Mouse (Mus musculus) stomach, embryonic 16.5 days (tissue): ENCODE results near the gene Ubl3. TPM values are rescaled to one million over a fixed set of nuclear protein-coding genes. Genes with fewer than 3 reads are reported as not detected.

Experiments used
- ATAC-seq: fragments of 200-750 bp; cut with Nextera tagmentation; 2 replicates; pipeline ENCODE4 v1.8.0; 2017; ENCODE audit warnings: moderate number of reproducible peaks, moderate TSS enrichment; ENCODE audit not compliant: insufficient read depth, low FRiP score
- H3K27ac ChIP-seq: fragments of 300-500 bp; sonication (generic); 2 replicates; pipeline ENCODE4 v1.5.1; 2014; ENCODE audit warnings: low read length
- H3K27me3 ChIP-seq: fragments of 300-500 bp; sonication (generic); 2 replicates; pipeline ENCODE4 v1.6.1; 2014; ENCODE audit warnings: low read length, control low read depth, mixed read lengths; ENCODE audit not compliant: control insufficient read depth, insufficient read depth
- H3K36me3 ChIP-seq: fragments of 300-500 bp; sonication (generic); 2 replicates; pipeline ENCODE4 v1.6.1; 2014; ENCODE audit warnings: low read length; ENCODE audit not compliant: control insufficient read depth, insufficient read depth
- H3K4me1 ChIP-seq: fragments of 300-500 bp; sonication (generic); 2 replicates; pipeline ENCODE4 v1.6.1; 2014; ENCODE audit warnings: low read length, control low read depth, mixed read lengths; ENCODE audit not compliant: control insufficient read depth, insufficient read depth
- H3K4me2 ChIP-seq: fragments of 300-500 bp; sonication (generic); 2 replicates; pipeline ENCODE4 v1.6.1; 2014; ENCODE audit warnings: low read depth, low read length, mixed read lengths
- H3K4me3 ChIP-seq: fragments of 300-500 bp; sonication (generic); replicated peaks from 2 replicates; pipeline ENCODE4 v1.5.1; 2014; ENCODE audit warnings: mild to moderate bottlenecking, low read length
- H3K9ac ChIP-seq: fragments of 300-500 bp; sonication (generic); 2 replicates; pipeline ENCODE4 v1.6.1; 2014; ENCODE audit warnings: low read length
- H3K9me3 ChIP-seq: fragments of 300-500 bp; sonication (generic); replicated peaks from 2 replicates; pipeline ENCODE4 v1.6.1; 2016; ENCODE audit warnings: low read length, control low read depth; ENCODE audit not compliant: control insufficient read depth
- WGBS: fragments of 180-500 bp; shearing (Covaris S2); extraction: QIAGEN DNeasy Blood & Tissue Kit; methylation state at CpG from one replicate; pipeline ENCODE4 v1.1.7; 2014; 5-methylcytosine and 5-hydroxymethylcytosine counted together
- polyA plus RNA-seq: library from polyadenylated mRNA; unstranded; fragments of >200 nt; fragmentation: Nextera tagmentation; extraction: Ambion mirVana; gene quantifications from 2 replicates; pipeline ENCODE4 v1.2.1, GENCODE M21; 2015

The Ubl3 gene
- polyA plus RNA-seq, 1 experiment from 2014 or later = 41.0 TPM

DNA sequence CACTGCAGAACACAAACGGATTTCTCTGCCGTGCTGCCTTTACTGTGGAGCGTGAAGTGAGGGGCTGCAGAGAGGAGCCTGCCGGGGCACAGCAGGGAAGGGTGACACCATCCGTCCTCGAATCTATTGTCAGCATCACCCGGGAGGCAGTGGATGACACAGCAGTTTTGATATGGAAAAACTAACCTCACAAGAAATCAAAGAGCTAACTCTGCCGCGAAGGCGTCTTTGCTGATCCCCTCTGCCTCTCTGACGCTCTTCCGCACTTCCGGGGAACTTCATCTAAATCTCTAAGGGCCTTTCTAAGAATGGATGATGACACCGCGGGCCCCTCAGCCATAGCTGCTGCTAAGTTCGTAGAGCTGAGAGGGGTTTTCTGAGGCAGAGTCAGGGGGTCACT, 2.1 kb upstream of the Ubl3 start:
- peak overlapping the region; percentile 60 for H3K9ac ChIP-seq
- H3K4me1 ChIP-seq = peaks cover 18% of the 10 kb centered on the region
- H3K9me3 ChIP-seq = no peaks in the 10 kb centered on the region
- WGBS = 11% methylated on average over 16 of the region's 16 CpGs
- H3K4me3 ChIP-seq = no peak overlapping the region
- peak overlapping the region; percentile 36 for H3K4me2 ChIP-seq
- no peak for ATAC-seq
- no peaks in the 10 kb centered on the region for H3K27me3 ChIP-seq
- no peak overlapping the region for H3K27ac ChIP-seq
- no peaks in the 10 kb centered on the region for H3K36me3 ChIP-seq

DNA sequence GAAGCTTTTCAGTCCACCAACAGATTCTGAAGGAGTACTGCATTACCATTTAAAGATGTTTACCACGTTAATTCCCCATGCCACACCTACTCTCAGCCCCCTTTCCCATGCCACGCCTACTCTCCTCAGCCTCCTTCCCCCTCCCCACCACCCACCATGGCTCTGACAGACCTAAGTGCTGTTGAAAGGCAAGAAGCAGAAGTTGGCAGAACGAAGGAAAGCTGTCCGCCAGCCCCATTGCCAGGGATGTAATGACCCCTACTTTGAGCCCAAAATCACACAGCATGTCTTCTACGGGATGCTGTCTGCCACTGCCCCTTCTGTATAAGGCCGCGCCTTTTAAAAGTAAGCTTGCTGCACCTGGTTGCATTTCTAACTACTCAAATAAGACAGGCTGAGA, 1.7 kb upstream of the Ubl3 start:
- H3K4me1 ChIP-seq = peaks cover 21% of the 10 kb centered on the region
- H3K36me3 ChIP-seq = no peaks in the 10 kb centered on the region
- no peak for ATAC-seq
- peak overlapping the region; percentile 60 for H3K9ac ChIP-seq
- no peaks in the 10 kb centered on the region for H3K27me3 ChIP-seq
- H3K4me3 ChIP-seq = no peak overlapping the region
- H3K9me3 ChIP-seq = no peaks in the 10 kb centered on the region
- peak overlapping the region; percentile 36; the same call in 1 of the 2 replicates for H3K4me2 ChIP-seq
- 36% methylated on average over 7 of the region's 7 CpGs for WGBS
- H3K27ac ChIP-seq = no peak overlapping the region

DNA sequence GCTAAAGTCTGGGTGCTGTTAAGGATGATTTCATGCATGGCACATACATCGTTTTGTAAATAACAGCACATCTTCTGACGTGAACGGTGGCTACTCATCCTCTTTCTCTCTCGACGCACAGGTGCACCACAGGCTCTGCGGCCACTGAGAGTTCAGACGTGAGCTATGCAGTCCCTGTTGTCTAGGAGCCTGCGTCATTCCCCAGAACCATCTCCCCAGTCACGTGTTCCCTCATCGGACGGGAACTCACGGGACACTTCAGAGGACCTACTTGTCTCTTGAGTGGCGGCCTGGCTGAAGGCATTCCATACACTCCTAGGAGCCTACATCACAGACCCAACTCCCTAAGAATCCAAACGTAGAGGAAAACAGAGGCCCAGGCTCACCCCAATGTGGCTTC, 1.1 kb upstream of the Ubl3 start:
- Histone ChIP-seq H3K4me3 (no peak overlapping the region), H3K4me1 (peaks cover 24% of the 10 kb centered on the region), H3K27ac (no peak overlapping the region), H3K9me3 (no peaks in the 10 kb centered on the region), H3K27me3 (no peaks in the 10 kb centered on the region), H3K9ac (no peak overlapping the region), H3K4me2 (no peak overlapping the region), H3K36me3 (no peaks in the 10 kb centered on the region)
- ATAC-seq = no peak
- WGBS = 54% methylated on average over 14 of the region's 14 CpGs

DNA sequence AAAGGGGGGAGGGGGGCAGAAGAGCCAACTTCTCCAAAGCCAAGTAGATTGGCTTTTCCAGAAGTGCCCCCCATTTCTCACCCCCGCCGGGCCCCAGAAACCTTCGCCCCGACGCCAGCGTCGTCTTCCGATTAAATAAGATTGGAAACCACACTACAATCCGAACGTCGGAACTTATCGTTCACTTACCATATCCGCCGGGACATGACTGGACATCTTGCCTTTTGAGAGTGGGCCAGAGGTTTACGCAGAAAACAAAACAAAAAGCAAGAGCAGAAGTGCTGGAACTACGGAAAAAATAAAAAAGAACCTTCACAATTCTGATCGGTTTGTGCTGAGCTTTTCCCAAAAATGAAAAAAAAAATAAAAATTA, 839 bp downstream of the Ubl3 start:
- Histone ChIP-seq H3K27ac (peak overlapping the region; percentile 95), H3K36me3 (no peaks in the 10 kb centered on the region), H3K9me3 (no peaks in the 10 kb centered on the region), H3K4me1 (peaks cover 39% of the 10 kb centered on the region), H3K4me3 (peak overlapping the region; percentile 81), H3K4me2 (peak overlapping the region; percentile 90), H3K27me3 (no peaks in the 10 kb centered on the region), H3K9ac (peak overlapping the region; percentile 89)
- no peak for ATAC-seq
- under 1% methylated on average over 17 of the region's 17 CpGs for WGBS

DNA sequence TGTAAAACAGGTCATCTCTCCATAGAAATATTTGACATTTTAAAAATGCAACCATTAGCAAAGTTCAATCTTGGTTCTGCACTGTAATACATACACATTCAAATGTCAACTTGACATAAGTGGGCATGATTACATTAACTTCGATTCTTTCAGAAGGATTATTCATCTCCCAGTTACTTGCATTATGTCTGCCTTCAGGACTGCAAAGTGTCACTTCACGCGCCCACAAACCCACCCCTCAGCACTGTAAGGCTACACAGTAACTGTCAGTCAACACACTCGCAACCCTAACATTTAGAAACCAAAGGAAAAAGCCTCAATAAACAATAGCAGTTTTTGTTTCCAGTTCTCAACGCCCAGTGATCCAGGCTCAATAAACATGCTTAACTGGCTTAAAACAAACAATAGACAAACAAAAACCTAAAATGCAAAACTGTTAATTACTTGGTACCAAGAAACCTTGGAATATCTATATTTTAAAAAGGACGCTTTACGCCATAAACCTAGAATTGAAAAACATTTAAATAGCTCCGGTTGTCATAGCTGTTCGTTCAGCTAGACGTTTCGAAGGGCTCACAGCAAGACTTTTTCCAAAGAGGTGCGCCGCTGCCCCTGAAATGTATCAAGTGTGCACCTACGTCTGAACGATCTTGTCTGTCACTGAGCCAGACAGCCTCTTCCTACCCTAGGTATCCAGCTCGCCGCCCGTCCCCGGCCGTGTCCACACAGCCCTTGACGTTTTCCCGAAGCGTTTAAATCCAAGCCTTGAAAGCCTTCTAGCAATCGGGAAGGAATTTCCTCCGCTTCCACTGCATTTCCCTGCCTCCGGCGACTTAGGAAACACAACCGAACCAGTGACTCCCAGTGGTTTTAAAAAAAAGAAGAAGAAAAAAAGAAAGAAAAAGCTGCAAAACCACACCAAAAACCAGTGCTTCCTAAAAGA, 1.5 kb downstream of the Ubl3 start:
- Histone ChIP-seq H3K36me3 (no peaks in the 10 kb centered on the region), H3K4me2 (peak overlapping the region; percentile 90), H3K27ac (peak overlapping the region; percentile 95), H3K4me3 (peak overlapping the region; percentile 81), H3K9me3 (no peaks in the 10 kb centered on the region), H3K4me1 (peaks cover 42% of the 10 kb centered on the region), H3K27me3 (no peaks in the 10 kb centered on the region), H3K9ac (peak overlapping the region; percentile 89)
- ATAC-seq = no peak
- WGBS = under 1% methylated on average over 28 of the region's 28 CpGs

DNA sequence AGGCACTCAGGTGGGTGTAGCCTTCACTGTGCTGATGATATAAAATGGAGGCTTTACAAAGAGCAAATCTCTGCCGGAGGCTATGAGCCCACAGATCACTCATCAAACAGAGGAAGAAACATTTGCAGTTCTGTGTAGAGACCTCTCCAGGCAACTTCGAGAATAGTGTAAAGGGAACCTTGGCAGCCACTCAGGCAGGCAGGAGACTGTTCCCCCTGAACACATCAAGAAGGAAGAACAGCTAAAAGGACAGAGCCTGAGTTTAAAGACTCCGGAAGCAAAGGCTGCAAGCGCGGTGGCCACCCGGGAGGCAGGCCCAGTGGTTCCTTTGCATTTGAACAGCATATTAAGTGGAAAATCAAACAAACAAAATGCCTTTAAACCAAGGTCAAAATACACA, 2.2 kb downstream of the Ubl3 start:
- no peak for ATAC-seq
- no peaks in the 10 kb centered on the region for H3K27me3 ChIP-seq
- H3K9ac ChIP-seq = peak overlapping the region; percentile 64
- H3K27ac ChIP-seq = 0 out of 2 replicates have a peak overlapping the region, but pooled peaks have one; percentile 41
- H3K4me2 ChIP-seq = peak overlapping the region; percentile 90
- H3K4me1 ChIP-seq = peaks cover 42% of the 10 kb centered on the region
- peak overlapping the region; percentile 81 for H3K4me3 ChIP-seq
- WGBS = 5% methylated on average over 6 of the region's 6 CpGs
- no peaks in the 10 kb centered on the region for H3K9me3 ChIP-seq
- no peaks in the 10 kb centered on the region for H3K36me3 ChIP-seq

DNA sequence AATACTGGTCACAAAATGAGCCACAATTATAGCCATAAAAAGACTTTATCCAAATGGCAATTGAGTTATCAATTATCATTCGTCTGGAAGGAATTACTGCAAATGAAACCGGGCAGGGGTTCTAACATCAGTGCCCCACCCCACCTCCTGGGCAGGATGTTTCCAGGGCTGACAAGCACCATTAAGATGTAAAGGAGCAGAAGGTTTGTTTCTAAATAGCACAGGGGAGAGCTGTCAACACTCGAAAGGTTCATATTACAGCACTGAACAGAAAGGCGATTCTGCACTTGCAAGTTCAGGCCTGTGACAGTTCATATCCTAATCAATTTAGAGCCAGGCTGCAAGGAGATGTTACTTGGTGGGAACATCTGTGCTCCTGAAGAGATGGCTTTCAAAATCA, 3.3 kb downstream of the Ubl3 start:
- no peak overlapping the region for H3K4me3 ChIP-seq
- H3K27ac ChIP-seq = no peak overlapping the region
- H3K9me3 ChIP-seq = no peaks in the 10 kb centered on the region
- H3K4me1 ChIP-seq = peaks cover 36% of the 10 kb centered on the region
- whole genome bisulfite sequencing = 43% methylated on average over 4 of the region's 4 CpGs
- H3K4me2 ChIP-seq = no peak overlapping the region
- H3K9ac ChIP-seq = no peak overlapping the region
- no peaks in the 10 kb centered on the region for H3K36me3 ChIP-seq
- ATAC-seq = no peak
- no peaks in the 10 kb centered on the region for H3K27me3 ChIP-seq

DNA sequence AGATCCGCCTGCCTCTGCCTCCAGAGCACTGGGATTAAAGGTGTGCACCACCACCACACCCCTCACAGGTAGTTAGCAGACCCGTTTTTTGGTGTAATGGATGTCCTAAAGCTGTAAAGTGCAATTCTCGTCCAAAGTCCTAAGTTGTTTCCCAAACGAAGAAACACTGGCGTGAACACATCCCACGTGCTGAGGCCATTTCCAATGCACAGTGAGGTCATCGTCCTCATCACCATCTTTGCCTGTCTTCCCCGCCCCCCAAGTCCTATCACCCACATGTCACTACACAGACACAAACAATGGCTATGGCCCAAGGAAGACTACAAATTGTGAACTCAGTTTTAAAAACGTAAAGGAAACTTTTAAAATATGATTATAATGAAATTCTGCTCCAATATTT, 4.0 kb downstream of the Ubl3 start:
- Histone ChIP-seq H3K4me1 (peaks cover 33% of the 10 kb centered on the region), H3K4me2 (no peak overlapping the region), H3K9me3 (no peaks in the 10 kb centered on the region), H3K36me3 (no peaks in the 10 kb centered on the region), H3K9ac (peak overlapping the region; percentile 33; the same call in 1 of the 2 replicates), H3K4me3 (no peak overlapping the region), H3K27ac (no peak overlapping the region), H3K27me3 (no peaks in the 10 kb centered on the region)
- ATAC-seq = no peak
- 73% methylated on average over 9 of the region's 9 CpGs for WGBS

DNA sequence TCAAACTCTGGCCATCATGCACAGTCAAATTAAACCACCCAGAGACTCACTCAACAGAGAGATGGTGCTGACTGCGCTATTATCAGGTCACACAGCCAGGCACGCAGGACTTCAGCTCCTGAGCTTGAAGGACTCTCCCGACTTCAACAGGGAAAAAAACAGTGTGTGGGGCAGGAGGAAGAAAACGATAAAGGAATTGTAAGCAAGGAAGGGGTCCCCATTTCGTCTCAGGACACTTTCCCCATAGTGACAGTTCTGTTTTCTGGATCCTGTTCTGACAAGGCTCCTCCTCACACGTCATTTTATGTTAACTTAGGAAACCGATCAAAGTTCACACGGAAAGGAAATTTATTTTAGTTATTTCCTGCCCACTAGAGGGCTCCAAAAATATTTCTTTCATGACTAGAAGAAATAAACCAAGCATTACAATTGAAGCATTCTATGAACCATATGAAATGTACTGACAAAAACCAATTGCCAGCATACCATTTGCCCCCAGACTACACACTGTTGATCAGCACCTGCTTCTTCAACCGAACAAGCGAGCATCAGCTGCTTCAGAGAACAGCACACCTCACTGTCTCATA, 4.6 kb downstream of the Ubl3 start:
- H3K36me3 ChIP-seq = no peaks in the 10 kb centered on the region
- no peak overlapping the region for H3K27ac ChIP-seq
- ATAC-seq = no peak
- 28% methylated on average over 10 of the region's 10 CpGs for WGBS
- peak overlapping the region; percentile 20; the same call in 1 of the 2 replicates for H3K4me2 ChIP-seq
- no peaks in the 10 kb centered on the region for H3K27me3 ChIP-seq
- H3K4me3 ChIP-seq = no peak overlapping the region
- no peaks in the 10 kb centered on the region for H3K9me3 ChIP-seq
- H3K4me1 ChIP-seq = peaks cover 33% of the 10 kb centered on the region
- no peak overlapping the region; the same call in 1 of the 2 replicates for H3K9ac ChIP-seq
